Mouse (Mus musculus) lung, embryonic 16.5 days (tissue): ENCODE data around the gene Cpne4. TPM values are rescaled to one million over a fixed set of nuclear protein-coding genes. Genes with fewer than 3 reads are reported as not detected.
A peak's percentile ranks its signal among the peaks of the same experiment; 100 is the strongest.

Source experiments
- ATAC-seq: fragments of 200-750 bp; cut with Nextera tagmentation; 2 replicates; pipeline ENCODE4 v1.8.0; 2017; ENCODE audit warnings: low read depth, mild to moderate bottlenecking, moderate library complexity
- H3K27ac ChIP-seq: fragments of 300-500 bp; sonication (generic); 2 replicates; pipeline ENCODE4 v1.5.1; 2014; ENCODE audit warnings: mild to moderate bottlenecking, control low read depth, low read length
- H3K27me3 ChIP-seq: fragments of 300-500 bp; sonication (generic); 2 replicates; pipeline ENCODE4 v1.6.1; 2014; ENCODE audit warnings: low read depth, low read length, mixed read lengths; ENCODE audit not compliant: control insufficient read depth, insufficient read depth
- H3K36me3 ChIP-seq: fragments of 300-500 bp; sonication (generic); 2 replicates; pipeline ENCODE4 v1.6.1; 2014; ENCODE audit warnings: low read length; ENCODE audit not compliant: control insufficient read depth, insufficient read depth
- H3K4me1 ChIP-seq: fragments of 300-500 bp; sonication (generic); replicated peaks from 2 replicates; pipeline ENCODE4 v1.6.1; 2014; ENCODE audit warnings: low read length, mixed read lengths; ENCODE audit not compliant: control insufficient read depth, insufficient read depth
- H3K4me2 ChIP-seq: fragments of 300-500 bp; sonication (generic); 2 replicates; pipeline ENCODE4 v1.6.1; 2014; ENCODE audit warnings: low read depth, low read length, control low read depth
- H3K4me3 ChIP-seq: fragments of 300-500 bp; sonication (generic); 2 replicates; pipeline ENCODE4 v1.5.1; 2014; ENCODE audit warnings: mild to moderate bottlenecking, low read length, control low read depth
- H3K9ac ChIP-seq: fragments of 300-500 bp; sonication (generic); 2 replicates; pipeline ENCODE4 v1.6.1; 2014; ENCODE audit warnings: low read length, control low read depth
- H3K9me3 ChIP-seq: fragments of 300-500 bp; sonication (generic); 2 replicates; pipeline ENCODE4 v1.6.1; 2016; ENCODE audit warnings: low read length; ENCODE audit not compliant: control insufficient read depth
- WGBS: fragments of 180-500 bp; shearing (Covaris S2); extraction: QIAGEN DNeasy Blood & Tissue Kit; methylation state at CpG from one replicate; pipeline ENCODE4 v1.1.7; 2014; 5-methylcytosine and 5-hydroxymethylcytosine counted together
- polyA plus RNA-seq: library from polyadenylated mRNA; unstranded; fragments of >200 nt; fragmentation: Nextera tagmentation; extraction: Ambion mirVana; gene quantifications from 2 replicates; pipeline ENCODE4 v1.2.1, GENCODE M21; 2015

The Cpne4 gene
- polyA plus RNA-seq, 1 experiment from 2014 or later = 0.38 TPM

- Histone ChIP-seq H3K4me2 (no peak overlapping the region), H3K36me3 (no peaks in the 10 kb centered on the region), H3K4me3 (no peak overlapping the region), H3K9ac (no peak overlapping the region), H3K9me3 (no peaks in the 10 kb centered on the region), H3K27me3 (no peaks in the 10 kb centered on the region), H3K27ac (no peak overlapping the region), H3K4me1 (no peaks in the 10 kb centered on the region)
- 57% methylated on average over 3 of the region's 3 CpGs for WGBS
- no peak for ATAC-seq
Measured at GRCm38 (mm10) chr9:104828646-104829045, 281.6 kb downstream of the Cpne4 start.

DNA sequence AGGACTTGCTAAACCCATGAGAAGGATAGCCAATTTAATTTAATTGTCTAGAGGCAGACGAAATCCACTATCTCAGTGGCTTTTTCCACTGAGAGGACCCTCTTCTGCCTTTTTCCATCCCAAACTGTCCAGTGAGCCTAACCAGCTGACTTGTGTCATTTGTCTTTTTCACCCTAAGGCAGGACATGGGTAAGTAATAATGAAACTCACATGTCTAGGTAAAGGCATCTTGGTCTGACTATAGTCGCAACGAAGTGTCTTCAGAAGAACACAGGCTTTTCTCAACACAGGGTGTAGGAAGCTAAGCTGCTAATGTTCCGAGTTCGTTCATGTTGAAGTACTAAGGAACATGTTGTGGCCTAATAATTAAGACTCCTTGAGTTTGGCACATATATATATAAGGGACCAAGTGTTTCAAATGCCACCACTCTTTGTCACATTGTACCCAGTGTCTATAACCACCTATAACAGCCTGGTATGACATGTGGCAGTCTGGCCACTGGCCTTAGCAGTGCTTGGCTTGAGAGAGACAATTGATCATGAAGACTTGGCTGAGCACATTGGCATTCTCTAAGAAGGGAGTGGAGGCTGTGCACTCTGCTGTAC is 286.0 kb downstream of the Cpne4 start:
- Histone ChIP-seq H3K36me3 (no peaks in the 10 kb centered on the region), H3K4me2 (no peak overlapping the region), H3K9me3 (no peaks in the 10 kb centered on the region), H3K4me1 (no peaks in the 10 kb centered on the region), H3K4me3 (no peak overlapping the region), H3K27ac (no peak overlapping the region), H3K9ac (no peak overlapping the region), H3K27me3 (no peaks in the 10 kb centered on the region)
- WGBS = 88% methylated on average over 5 of the region's 5 CpGs
- ATAC-seq = no peak

GRCm38 (mm10) chr9:104837931-104838330 is 290.8 kb downstream of the Cpne4 start:
- Histone ChIP-seq H3K27ac (no peak overlapping the region), H3K9ac (no peak overlapping the region), H3K4me1 (no peaks in the 10 kb centered on the region), H3K4me2 (no peak overlapping the region), H3K9me3 (no peaks in the 10 kb centered on the region), H3K4me3 (no peak overlapping the region), H3K27me3 (no peaks in the 10 kb centered on the region), H3K36me3 (no peaks in the 10 kb centered on the region)
- WGBS = 53% methylated on average over 1 of the region's 1 CpGs
- no peak for ATAC-seq

- H3K36me3 ChIP-seq = no peaks in the 10 kb centered on the region
- ATAC-seq = no peak
- H3K9ac ChIP-seq = no peak overlapping the region
- H3K4me3 ChIP-seq = no peak overlapping the region
- no peaks in the 10 kb centered on the region for H3K4me1 ChIP-seq
- no peak overlapping the region for H3K27ac ChIP-seq
- WGBS = 76% methylated on average over 1 of the region's 1 CpGs
- H3K9me3 ChIP-seq = no peaks in the 10 kb centered on the region
- no peak overlapping the region for H3K4me2 ChIP-seq
- H3K27me3 ChIP-seq = no peaks in the 10 kb centered on the region
Measured at GRCm38 (mm10) chr9:104841278-104841677, 294.2 kb downstream of the Cpne4 start.

DNA sequence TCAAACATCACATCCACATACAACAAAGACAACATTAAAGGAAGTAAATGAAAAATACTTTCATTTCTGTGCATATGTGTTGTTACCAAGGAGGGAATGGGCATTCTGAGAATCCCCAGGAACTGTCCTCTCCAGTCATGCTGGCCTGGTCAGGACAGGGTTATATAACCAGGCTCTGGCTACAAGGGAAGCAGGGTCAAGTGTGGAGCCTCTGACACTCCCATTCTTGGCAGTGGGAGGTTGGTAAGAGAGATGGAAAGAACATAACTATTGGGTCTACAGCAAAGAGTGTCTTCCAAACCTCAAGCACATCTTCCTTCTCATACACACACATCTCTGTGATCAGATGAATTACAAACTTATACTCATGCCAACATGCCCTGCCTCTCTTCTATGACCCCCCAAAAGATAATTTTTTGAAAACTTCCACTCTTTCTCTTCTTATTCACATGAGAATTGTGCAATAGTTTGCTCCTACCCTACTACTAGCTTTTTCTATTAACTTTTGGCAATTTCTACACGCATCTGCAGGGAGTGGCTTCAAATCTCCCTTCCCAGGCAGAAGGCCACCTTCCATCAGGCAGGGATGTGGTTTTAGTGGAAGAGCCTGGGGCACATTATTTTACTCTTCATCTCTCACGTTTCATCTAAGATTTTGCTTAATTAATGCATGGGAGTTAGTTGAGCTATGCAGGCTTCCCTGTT is 298.3 kb downstream of the Cpne4 start:
- Histone ChIP-seq H3K9me3 (no peaks in the 10 kb centered on the region), H3K36me3 (no peaks in the 10 kb centered on the region), H3K4me1 (no peaks in the 10 kb centered on the region), H3K4me2 (no peak overlapping the region), H3K4me3 (no peak overlapping the region), H3K27me3 (no peaks in the 10 kb centered on the region), H3K9ac (no peak overlapping the region), H3K27ac (no peak overlapping the region)
- 48% methylated on average over 2 of the region's 2 CpGs for WGBS
- ATAC-seq = no peak

- H3K4me1 ChIP-seq = no peaks in the 10 kb centered on the region; the same call in 1 of the 2 replicates
Measured at GRCm38 (mm10) chr9:104853701-104854100, 306.6 kb downstream of the Cpne4 start.

DNA sequence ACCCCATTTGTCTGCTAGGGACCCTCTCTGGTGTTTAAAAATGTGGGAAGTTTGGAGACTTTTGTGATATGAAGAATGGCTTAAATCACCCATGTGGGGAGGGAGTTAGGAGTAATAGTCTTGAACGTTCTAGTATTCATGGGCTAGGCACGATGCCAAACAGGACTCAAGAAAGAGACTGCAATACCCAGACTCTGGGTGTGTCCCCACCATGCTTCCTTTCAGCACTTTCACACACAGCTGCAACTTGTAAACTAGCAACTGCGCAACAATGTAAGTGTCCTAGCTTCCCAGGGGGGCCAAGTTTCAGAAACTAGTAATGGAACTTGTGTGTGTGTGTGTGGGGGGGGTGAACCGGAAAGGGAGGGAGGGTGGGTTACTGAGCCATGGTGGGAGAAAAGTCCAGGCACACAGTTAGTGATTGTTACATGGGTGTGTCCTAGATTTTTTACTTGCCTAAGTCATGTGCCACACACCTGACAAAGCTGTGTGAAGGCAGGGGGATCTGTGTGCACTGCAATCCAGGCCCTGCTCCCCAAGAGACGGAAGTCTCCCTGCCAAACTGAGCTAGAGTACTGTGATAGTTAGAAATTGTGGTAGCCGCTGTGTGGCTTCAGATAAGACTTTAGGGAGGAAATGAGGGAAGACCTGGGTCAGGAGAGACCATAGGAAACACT is 307.3 kb downstream of the Cpne4 start:
- H3K4me1 ChIP-seq = no peaks in the 10 kb centered on the region; the same call in 1 of the 2 replicates
- H3K4me3 ChIP-seq = no peak overlapping the region
- ATAC-seq = peak; percentile 98
- H3K27ac ChIP-seq = no peak overlapping the region
- H3K9ac ChIP-seq = no peak overlapping the region
- 48% methylated on average over 6 of the region's 6 CpGs for WGBS
- H3K4me2 ChIP-seq = no peak overlapping the region
- H3K9me3 ChIP-seq = no peaks in the 10 kb centered on the region
- H3K36me3 ChIP-seq = no peaks in the 10 kb centered on the region
- no peaks in the 10 kb centered on the region for H3K27me3 ChIP-seq

More at GRCm38 (mm10) chr9:104853701-104854100, 306.6 kb downstream of the Cpne4 start:
- ATAC-seq = no peak
- Histone ChIP-seq H3K4me2 (no peak overlapping the region), H3K9me3 (no peaks in the 10 kb centered on the region), H3K9ac (no peak overlapping the region), H3K27ac (no peak overlapping the region), H3K4me3 (no peak overlapping the region), H3K36me3 (no peaks in the 10 kb centered on the region), H3K27me3 (no peaks in the 10 kb centered on the region)
- 64% methylated on average over 3 of the region's 3 CpGs for WGBS

- ATAC-seq = no peak
- H3K4me1 ChIP-seq = no peaks in the 10 kb centered on the region
- no peaks in the 10 kb centered on the region for H3K9me3 ChIP-seq
- WGBS = 63% methylated on average over 1 of the region's 1 CpGs
- no peak overlapping the region for H3K27ac ChIP-seq
- H3K4me2 ChIP-seq = no peak overlapping the region
- no peak overlapping the region for H3K4me3 ChIP-seq
- no peak overlapping the region for H3K9ac ChIP-seq
- H3K27me3 ChIP-seq = no peaks in the 10 kb centered on the region
- no peaks in the 10 kb centered on the region for H3K36me3 ChIP-seq
Measured at GRCm38 (mm10) chr9:104865830-104866229, 318.7 kb downstream of the Cpne4 start.

DNA sequence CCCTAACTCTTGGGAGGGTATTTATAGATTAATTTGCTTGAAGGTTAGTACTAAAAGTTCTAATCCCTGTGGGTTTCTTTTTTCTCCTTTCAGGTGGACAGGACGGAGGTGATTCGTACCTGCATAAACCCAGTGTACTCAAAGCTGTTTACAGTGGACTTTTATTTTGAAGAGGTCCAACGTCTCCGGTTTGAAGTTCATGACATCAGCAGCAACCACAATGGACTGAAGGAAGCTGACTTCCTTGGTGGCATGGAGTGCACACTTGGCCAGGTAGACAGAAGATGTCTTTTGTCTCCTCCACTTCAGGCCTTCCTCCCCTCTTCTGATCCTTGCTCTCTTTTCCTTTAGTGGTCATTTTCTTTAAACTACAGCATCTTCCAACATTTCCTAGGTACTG is 325.5 kb downstream of the Cpne4 start:
- Histone ChIP-seq H3K27ac (no peak overlapping the region), H3K27me3 (no peaks in the 10 kb centered on the region), H3K9me3 (no peaks in the 10 kb centered on the region), H3K36me3 (no peaks in the 10 kb centered on the region), H3K4me1 (no peaks in the 10 kb centered on the region), H3K4me3 (no peak overlapping the region), H3K9ac (no peak overlapping the region), H3K4me2 (no peak overlapping the region)
- 78% methylated on average over 4 of the region's 4 CpGs for WGBS
- no peak for ATAC-seq
